Mouse (Mus musculus): Measurements from ENCODE around the gene Zfp131. TPM values are rescaled to one million over a fixed set of nuclear protein-coding genes. Genes with fewer than 3 reads are reported as not detected.

Zfp131 gene
- 1 to 10 TPM; 3.4 to 4.0 TPM for polyA plus RNA-seq (2012; fragmentation: generic; extraction: Trizol)

GRCm38 (mm10) chr13:119790761-119791579 lies at the start of gene Zfp131:
TSS of gene Zfp131 (minus strand) at chr13:119790889.

GRCm38 (mm10) chr13:119835320-119836056 lies 44.8 kb upstream of the Zfp131 start, which contains the start of gene D13Ertd608e:
TSS of gene D13Ertd608e (plus strand) at chr13:119836006.

GRCm38 (mm10) chr13:119830116-119830515 lies 39.4 kb upstream of the Zfp131 start, which contains the start of gene AF067063:
TSS of gene AF067063 (minus strand) at chr13:119830216.

GRCm38 (mm10) chr13:119755681-119756471 lies 34.8 kb downstream of the Zfp131 start, which contains the start of gene Nim1k:
TSS of gene Nim1k (minus strand) at chr13:119755882.

Other genes starting within 250 kb of the Zfp131 start
- not detected for gene Ccl28, start 167.1 kb downstream of the Zfp131 start, polyA plus RNA-seq (2012; fragmentation: generic; extraction: Trizol)
- 10 to 100 TPM in 1 of 2 experiments, 1 to 10 TPM in 1; 3.3 to 35.8 TPM for gene Hmgcs1, start 100.5 kb downstream of the Zfp131 start, polyA plus RNA-seq (2012; fragmentation: generic; extraction: Trizol)
- under 1 TPM; 0.02 to 0.46 TPM for gene Nim1k, start 35.0 kb downstream of the Zfp131 start, polyA plus RNA-seq (2012; fragmentation: generic; extraction: Trizol)
- not detected for gene AF067063, start 39.3 kb upstream of the Zfp131 start, polyA plus RNA-seq (2012; fragmentation: generic; extraction: Trizol)
- not detected for gene D13Ertd608e, start 45.1 kb upstream of the Zfp131 start, polyA plus RNA-seq (2012; fragmentation: generic; extraction: Trizol)
- not detected for gene Tcstv1, start 103.9 kb upstream of the Zfp131 start, polyA plus RNA-seq (2012; fragmentation: generic; extraction: Trizol)
- under 1 TPM; 0.04 to 0.17 TPM for gene Gm21761, start 138.4 kb upstream of the Zfp131 start, polyA plus RNA-seq (2012; fragmentation: generic; extraction: Trizol)
- not detected for gene B020031M17Rik, start 159.9 kb upstream of the Zfp131 start, polyA plus RNA-seq (2012; fragmentation: generic; extraction: Trizol)
- not detected for gene Gm36079, start 236.1 kb upstream of the Zfp131 start, polyA plus RNA-seq (2012; fragmentation: generic; extraction: Trizol)